Mouse (Mus musculus) frontal cortex, postnatal 10 days (tissue): ENCODE measurements at regions not wholly inside any gene's neighbourhood (a gene's known extent, or its start where the extent isn't known, plus 50 kb on each side); places are given as distances from the start of the nearest gene placed in this dataset.

Experiments
- DNase-seq, 2 experiments: peaks; one replicate each; pipeline ENCODE4 v3.0.0; 2022; ENCODE audit warnings: low spot score in 2 of 2, mixed read lengths in 1 of 2

GRCm38 (mm10) chr4:148384251-148385230 is 60.0 kb downstream of the Ubiad1 start:
- DNase-seq = peak; percentile 78 to 89

GRCm38 (mm10) chr4:148380562-148380961 is 64.0 kb downstream of the Ubiad1 start:
- DNase-seq = no peak

- no peak for DNase-seq
Measured at GRCm38 (mm10) chr4:148378491-148378890, 66.1 kb downstream of the Ubiad1 start.

- DNase-seq = no peak
Measured at GRCm38 (mm10) chr4:148377368-148377767, 67.2 kb downstream of the Ubiad1 start.

- DNase-seq = no peak
Measured at GRCm38 (mm10) chr4:148376439-148376838, 68.1 kb downstream of the Ubiad1 start.

GRCm38 (mm10) chr4:148371489-148371888 is 73.1 kb downstream of the Ubiad1 start:
- no peak for DNase-seq

- no peak for DNase-seq
Measured at GRCm38 (mm10) chr4:148367671-148368070, 76.9 kb downstream of the Ubiad1 start.

- no peak for DNase-seq
Measured at GRCm38 (mm10) chr4:148365804-148366203, 78.0 kb upstream of the Disp3 start.

- DNase-seq = no peak
Measured at GRCm38 (mm10) chr4:148363366-148364121, 75.8 kb upstream of the Disp3 start.

GRCm38 (mm10) chr4:148360931-148361330 is 73.2 kb upstream of the Disp3 start:
- peak; percentile 46 to 61 for DNase-seq

GRCm38 (mm10) chr4:148358336-148358735 is 70.6 kb upstream of the Disp3 start:
- no peak for DNase-seq

- DNase-seq = no peak
Measured at GRCm38 (mm10) chr4:148357221-148357621, 69.5 kb upstream of the Disp3 start.

- peak; percentile 22 to 61 for DNase-seq
Measured at GRCm38 (mm10) chr4:148356654-148357053, 68.9 kb upstream of the Disp3 start.

- no peak for DNase-seq
Measured at GRCm38 (mm10) chr4:148353969-148354368, 66.2 kb upstream of the Disp3 start.

- DNase-seq = no peak
Measured at GRCm38 (mm10) chr4:148352690-148353089, 64.9 kb upstream of the Disp3 start.

- DNase-seq = no peak
Measured at GRCm38 (mm10) chr4:148341531-148342157, 53.9 kb upstream of the Disp3 start.

GRCm38 (mm10) chr4:148340342-148340741 is 52.6 kb upstream of the Disp3 start:
- no peak for DNase-seq

- peak in 1 of 2 experiments; percentile 54 for DNase-seq
Measured at GRCm38 (mm10) chr4:148337890-148338880, 50.4 kb upstream of the Disp3 start.
